Mouse (Mus musculus) forebrain, embryonic 11.5 days (tissue): Measurements from ENCODE around the gene Lrrc51. TPM values are rescaled to one million over a fixed set of nuclear protein-coding genes. Genes with fewer than 3 reads are reported as not detected.
"Not testable (repeated sequence)": the region's sequence is repeated elsewhere in the genome, so short reads cannot be mapped to it uniquely, and the experiment has no call there.

Experiments
- ATAC-seq: fragments of 200-750 bp; cut with Nextera tagmentation; replicated peaks from 2 replicates; pipeline ENCODE4 v1.8.0; 2017; ENCODE audit warnings: moderate TSS enrichment; ENCODE audit not compliant: low FRiP score
- DNase-seq: peaks from one replicate; pipeline ENCODE4 v3.0.0-alpha.2; 2017; ENCODE audit warnings: low spot score
- H3K27ac ChIP-seq: fragments of 300-500 bp; sonication (generic); 2 replicates; pipeline ENCODE4 v1.5.1; 2014; ENCODE audit warnings: low read depth, low read length
- H3K27me3 ChIP-seq: fragments of 300-500 bp; sonication (generic); 2 replicates; pipeline ENCODE4 v1.6.1; 2014; ENCODE audit warnings: mild to moderate bottlenecking, low read length, mixed read lengths; ENCODE audit not compliant: control insufficient read depth, insufficient read depth
- H3K36me3 ChIP-seq: fragments of 300-500 bp; sonication (generic); 2 replicates; pipeline ENCODE4 v1.6.1; 2014; ENCODE audit warnings: mild to moderate bottlenecking, low read length, moderate library complexity, mixed read lengths; ENCODE audit not compliant: control insufficient read depth, insufficient read depth
- H3K4me1 ChIP-seq: fragments of 300-500 bp; sonication (generic); replicated peaks from 2 replicates; pipeline ENCODE4 v1.6.1; 2014; ENCODE audit warnings: low read length, mixed read lengths; ENCODE audit not compliant: control insufficient read depth, insufficient read depth
- H3K4me2 ChIP-seq: fragments of 300-500 bp; sonication (generic); 2 replicates; pipeline ENCODE4 v1.6.1; 2014; ENCODE audit warnings: low read depth, mild to moderate bottlenecking, low read length, moderate library complexity, mixed read lengths; ENCODE audit not compliant: severe bottlenecking
- H3K4me3 ChIP-seq: fragments of 300-500 bp; sonication (generic); 2 replicates; pipeline ENCODE4 v1.5.1; 2014; ENCODE audit warnings: low read depth, low read length
- H3K9ac ChIP-seq: fragments of 300-500 bp; sonication (generic); 2 replicates; pipeline ENCODE4 v1.6.1; 2014; ENCODE audit warnings: low read length
- H3K9me3 ChIP-seq: fragments of 300-500 bp; sonication (generic); 2 replicates; pipeline ENCODE4 v1.6.1; 2016; ENCODE audit warnings: low read length, mixed read lengths; ENCODE audit not compliant: control insufficient read depth
- WGBS: fragments of 180-500 bp; shearing (Covaris S2); extraction: QIAGEN DNeasy Blood & Tissue Kit; methylation state at CpG from one replicate; pipeline ENCODE4 v1.1.7; 2014; 5-methylcytosine and 5-hydroxymethylcytosine counted together
- polyA plus RNA-seq: library from polyadenylated mRNA; unstranded; fragments of >200 nt; fragmentation: Nextera tagmentation; extraction: Ambion mirVana; gene quantifications from 2 replicates; pipeline ENCODE4 v1.2.1, GENCODE M21; 2014

Lrrc51 gene
- polyA plus RNA-seq, 1 experiment from 2014 or later, result 8.3 TPM

DNA sequence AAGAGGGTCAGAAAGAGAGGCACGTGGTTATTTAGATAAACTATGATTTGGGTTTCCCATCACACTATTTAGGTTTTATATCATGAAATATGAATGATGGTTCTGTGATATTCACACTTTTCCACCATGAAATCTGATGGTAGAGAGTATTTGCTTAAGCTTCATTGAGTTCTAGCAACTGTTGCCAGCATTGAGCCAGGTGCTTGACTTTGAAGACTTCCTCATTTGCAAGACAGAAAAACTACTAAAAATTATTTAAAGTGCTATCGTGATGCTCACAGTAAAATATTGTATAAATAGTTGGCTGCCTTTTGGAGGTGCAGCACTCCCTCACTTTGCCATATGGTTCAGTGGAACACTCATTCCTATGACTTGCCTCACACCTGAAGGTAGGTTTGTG is 21.6 kb upstream of the Lrrc51 start:
- no peak overlapping the region for H3K27ac ChIP-seq
- DNase-seq, result no peak
- H3K4me3 ChIP-seq, result no peak overlapping the region
- peaks cover 5% of the 10 kb centered on the region; the same call in 1 of the 2 replicates for H3K4me1 ChIP-seq
- no peak overlapping the region for H3K4me2 ChIP-seq
- no peak for ATAC-seq
- no peaks in the 10 kb centered on the region for H3K9me3 ChIP-seq
- H3K36me3 ChIP-seq, result no peaks in the 10 kb centered on the region
- no peaks in the 10 kb centered on the region for H3K27me3 ChIP-seq
- H3K9ac ChIP-seq, result no peak overlapping the region
- 87% methylated on average over 2 of the region's 2 CpGs for WGBS

DNA sequence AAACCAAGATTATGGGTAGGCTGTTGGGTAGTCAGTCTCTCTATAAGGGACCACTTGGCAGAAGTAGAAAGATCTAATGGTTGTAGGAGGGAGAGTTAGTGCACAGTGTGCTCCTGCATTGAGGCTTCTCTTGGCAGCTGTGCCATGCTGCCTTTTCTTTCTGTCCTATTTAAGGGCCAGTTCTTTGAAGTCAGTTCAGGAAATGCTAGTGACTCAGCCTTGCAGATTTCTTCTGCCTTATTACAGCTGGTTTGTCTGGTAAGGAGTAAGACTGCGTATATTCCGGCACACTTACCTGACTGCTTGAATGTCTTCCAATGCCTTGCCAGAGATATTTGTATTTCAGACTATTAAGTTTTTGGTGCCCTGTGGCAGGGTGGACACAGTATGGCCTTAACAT is 20.5 kb upstream of the Lrrc51 start:
- Histone ChIP-seq H3K27ac (no peak overlapping the region), H3K9me3 (no peaks in the 10 kb centered on the region), H3K4me1 (no peaks in the 10 kb centered on the region), H3K27me3 (no peaks in the 10 kb centered on the region), H3K36me3 (no peaks in the 10 kb centered on the region), H3K4me3 (no peak overlapping the region), H3K4me2 (no peak overlapping the region), H3K9ac (no peak overlapping the region)
- WGBS, result 91% methylated on average over 2 of the region's 2 CpGs
- ATAC-seq, result no peak
- no peak for DNase-seq

DNA sequence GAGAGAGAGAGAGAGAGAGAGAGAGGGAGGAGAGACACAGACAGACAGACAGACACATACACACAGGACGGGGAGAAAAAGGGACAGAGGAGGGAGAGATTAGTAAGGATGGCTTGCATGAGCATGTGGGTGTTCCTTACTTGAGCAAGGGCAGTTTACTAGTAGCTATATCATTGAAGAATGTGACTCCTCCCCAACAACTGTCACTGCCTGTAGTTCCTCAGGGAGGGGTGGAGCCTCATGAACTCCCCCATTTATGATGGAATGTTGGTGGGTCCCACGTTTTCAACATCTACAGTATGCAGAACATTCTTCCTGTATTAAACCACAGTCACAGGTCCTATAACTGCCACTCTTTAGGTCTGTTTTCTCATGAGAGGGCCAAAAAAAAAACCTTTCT is 18.4 kb upstream of the Lrrc51 start:
- Histone ChIP-seq H3K27me3 (no peaks in the 10 kb centered on the region), H3K4me2 (no peak overlapping the region), H3K9ac (no peak overlapping the region), H3K27ac (no peak overlapping the region), H3K36me3 (no peaks in the 10 kb centered on the region), H3K9me3 (no peaks in the 10 kb centered on the region), H3K4me1 (no peaks in the 10 kb centered on the region), H3K4me3 (no peak overlapping the region)
- whole genome bisulfite sequencing, result 81% methylated on average over 2 of the region's 2 CpGs
- ATAC-seq, result no peak
- no peak for DNase-seq

- DNase-seq (no peak), ATAC-seq (no peak)
- no peaks in the 10 kb centered on the region for H3K36me3 ChIP-seq
- 86% methylated on average over 1 of the region's 1 CpGs for WGBS
- no peaks in the 10 kb centered on the region for H3K9me3 ChIP-seq
- no peaks in the 10 kb centered on the region for H3K27me3 ChIP-seq
- no peak overlapping the region for H3K4me3 ChIP-seq
- H3K4me2 ChIP-seq, result no peak overlapping the region
- no peak overlapping the region for H3K27ac ChIP-seq
- no peak overlapping the region for H3K9ac ChIP-seq
- no peaks in the 10 kb centered on the region for H3K4me1 ChIP-seq
Measured at GRCm38 (mm10) chr7:101951648-101952047, 18.0 kb upstream of the Lrrc51 start.

DNA sequence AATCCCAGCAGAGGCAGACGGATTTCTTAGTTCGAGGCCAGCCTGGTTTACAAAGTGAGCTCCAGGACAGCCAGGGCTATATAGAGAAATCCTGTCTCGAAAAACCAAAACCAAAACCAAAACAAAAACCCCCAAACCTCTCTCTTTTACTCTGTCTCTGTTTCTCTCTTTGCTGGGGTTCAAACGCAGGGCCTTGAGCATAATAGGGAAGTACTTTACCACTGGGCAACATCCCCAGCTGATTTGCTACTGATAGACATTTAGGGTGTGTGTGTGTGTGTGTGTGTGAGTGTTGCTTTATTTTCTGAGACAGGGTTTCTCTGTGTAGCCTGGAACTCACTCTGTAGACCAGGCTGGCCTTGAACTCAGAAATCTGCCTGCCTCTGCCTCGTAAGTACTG is 15.3 kb upstream of the Lrrc51 start:
- not testable (repeated sequence) for H3K4me3 ChIP-seq, H3K27me3 ChIP-seq, H3K36me3 ChIP-seq, H3K4me2 ChIP-seq, ATAC-seq, H3K9ac ChIP-seq, H3K27ac ChIP-seq, H3K4me1 ChIP-seq, H3K9me3 ChIP-seq, DNase-seq
- 93% methylated on average over 5 of the region's 5 CpGs for WGBS

GRCm38 (mm10) chr7:101939758-101940157 is 6.1 kb upstream of the Lrrc51 start:
- Histone ChIP-seq H3K36me3 (no peaks in the 10 kb centered on the region), H3K4me2 (no peak overlapping the region), H3K27me3 (no peaks in the 10 kb centered on the region), H3K27ac (no peak overlapping the region), H3K9me3 (no peaks in the 10 kb centered on the region), H3K4me3 (no peak overlapping the region), H3K4me1 (no peaks in the 10 kb centered on the region; the same call in 1 of the 2 replicates), H3K9ac (no peak overlapping the region)
- no peak for ATAC-seq
- 97% methylated on average over 4 of the region's 4 CpGs for WGBS
- no peak for DNase-seq

- no peaks in the 10 kb centered on the region for H3K36me3 ChIP-seq
- no peaks in the 10 kb centered on the region for H3K27me3 ChIP-seq
- no peaks in the 10 kb centered on the region; the same call in 1 of the 2 replicates for H3K4me1 ChIP-seq
- H3K4me2 ChIP-seq, result no peak overlapping the region
- no peak overlapping the region for H3K9ac ChIP-seq
- H3K4me3 ChIP-seq, result no peak overlapping the region
- DNase-seq (no peak), ATAC-seq (no peak)
- H3K27ac ChIP-seq, result no peak overlapping the region
- 92% methylated on average over 2 of the region's 2 CpGs for WGBS
- H3K9me3 ChIP-seq, result no peaks in the 10 kb centered on the region
Measured at GRCm38 (mm10) chr7:101938348-101938747, 4.7 kb upstream of the Lrrc51 start.

DNA sequence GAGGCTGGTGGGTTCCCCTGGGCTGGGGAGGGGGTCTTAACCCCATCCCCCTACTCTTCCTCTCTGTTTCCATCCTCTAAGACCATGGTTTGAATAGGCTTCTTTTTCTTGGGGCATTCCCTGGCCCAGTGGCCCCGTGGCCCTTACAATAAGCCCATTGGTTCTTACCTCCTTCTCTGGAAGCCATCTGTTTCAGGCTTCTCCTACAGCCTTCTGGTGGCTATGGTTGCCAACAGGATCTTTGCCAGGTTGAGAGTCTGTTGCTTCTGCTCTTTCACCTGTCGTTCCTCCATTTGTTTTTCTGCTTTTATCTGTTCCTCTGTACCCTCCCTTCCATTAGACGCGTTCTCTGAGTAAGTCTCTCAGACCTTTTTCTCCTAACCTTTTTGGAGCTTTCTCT is 3.9 kb upstream of the Lrrc51 start:
- Histone ChIP-seq H3K9ac (no peak overlapping the region), H3K27me3 (no peaks in the 10 kb centered on the region), H3K27ac (no peak overlapping the region), H3K4me3 (no peak overlapping the region), H3K4me2 (no peak overlapping the region), H3K36me3 (no peaks in the 10 kb centered on the region), H3K9me3 (no peaks in the 10 kb centered on the region), H3K4me1 (no peaks in the 10 kb centered on the region; the same call in 1 of the 2 replicates)
- DNase-seq, result no peak
- ATAC-seq, result no peak
- WGBS, result 95% methylated on average over 4 of the region's 4 CpGs

DNA sequence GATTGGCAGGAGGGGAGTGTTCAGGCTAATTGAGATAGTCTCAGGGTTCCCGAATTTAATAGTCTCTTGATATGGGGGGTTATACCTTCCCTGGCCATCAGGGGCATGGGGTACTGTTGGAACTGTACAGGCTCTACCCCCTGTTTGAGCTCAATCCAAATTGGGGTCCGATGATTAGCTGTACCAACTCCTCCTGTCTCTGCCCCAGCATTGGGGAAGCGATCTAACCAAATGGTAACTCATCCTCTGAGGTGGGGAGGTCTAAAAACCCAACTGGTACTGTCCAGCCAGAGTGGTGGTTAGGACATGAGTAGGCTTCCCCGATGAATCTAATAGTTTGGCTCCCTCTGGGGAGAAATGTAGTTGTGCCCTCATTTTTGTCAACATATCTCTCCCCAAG is 3.3 kb upstream of the Lrrc51 start:
- Histone ChIP-seq H3K4me1 (no peaks in the 10 kb centered on the region; the same call in 1 of the 2 replicates), H3K4me3 (no peak overlapping the region), H3K9me3 (no peaks in the 10 kb centered on the region), H3K4me2 (no peak overlapping the region), H3K27me3 (no peaks in the 10 kb centered on the region), H3K27ac (no peak overlapping the region), H3K9ac (no peak overlapping the region), H3K36me3 (no peaks in the 10 kb centered on the region)
- ATAC-seq (no peak), DNase-seq (no peak)
- 96% methylated on average over 4 of the region's 4 CpGs for WGBS
